In genomic region chr5:113506065-113506464, GRCm38 (mm10) we compare ENCODE assay signal across 24 mouse cellular contexts. TPM values are rescaled to one million over a fixed set of nuclear protein-coding genes. Genes with fewer than 3 reads are reported as not detected.
DNase-seq lines count a peak whose midpoint lies in the region; ATAC-seq and TF ChIP-seq lines count a peak whose summit lies in the region.
"Had no signal": no experiment of that assay in that cellular context is flagged by ENCODE, and none has a peak within 500 bp of the region (broad histone marks: within the 10 kb centered on the region; RNA-seq: fewer than 3 reads in every experiment).

No protein-coding gene starts in this region.

- H3K4me3 ChIP-seq in hindbrain, embryonic 10.5 days, result no peak overlapping the region
- H3K4me3 ChIP-seq in hindbrain, embryonic 14.5 days (replicated peaks; ENCODE audit: low read length), result no peak overlapping the region
- H3K4me3 ChIP-seq in midbrain, embryonic 12.5 days, result no peak overlapping the region
- H3K4me3 ChIP-seq in midbrain, postnatal 0 days (ENCODE audit: low read depth, low read length), result no peak overlapping the region
- no peak overlapping the region for H3K4me3 ChIP-seq in embryonic facial prominence, embryonic 10.5 days
- H3K4me3 ChIP-seq: forebrain, embryonic 10.5 days; heart, adult 2 months; heart, embryonic 13.5 days; left cerebral cortex, adult 2 months; limb, embryonic 15.5 days had no signal

- no peak for DNase-seq in hindbrain, embryonic 10.5 days (ENCODE audit: low spot score)
- no peak for DNase-seq in hindbrain, embryonic 14.5 days (ENCODE audit: low spot score)
- DNase-seq in midbrain, postnatal 0 days (ENCODE audit: low spot score), result no peak
- no peak for DNase-seq in embryonic facial prominence, embryonic 10.5 days (ENCODE audit: low spot score)
- no peak for DNase-seq in retina, embryonic 14.5 days (ENCODE audit: low spot score)
- no peak for DNase-seq in retina, postnatal 1 day
- DNase-seq: adrenal gland, postnatal 10 days; cerebellum, adult 8-10 months; gastrocnemius, postnatal 36 days; heart, adult 2 months; heart, postnatal 14 days; kidney, adult 18-20 months; kidney, postnatal 4 days; layer of hippocampus, adult 9-11 months; left cerebral cortex, postnatal 4 days; lung, embryonic 14.5 days; thymus, adult 2 months had no signal

- H3K36me3 ChIP-seq in hindbrain, embryonic 10.5 days, result no peaks in the 10 kb centered on the region
- H3K36me3 ChIP-seq in hindbrain, embryonic 14.5 days (replicated peaks; ENCODE audit: control insufficient read depth, insufficient read depth), result no peaks in the 10 kb centered on the region
- H3K36me3 ChIP-seq in midbrain, embryonic 12.5 days, result no peaks in the 10 kb centered on the region
- 0 out of 2 replicates have a peak, but pooled peaks cover 3% of the 10 kb centered on the region for H3K36me3 ChIP-seq in midbrain, postnatal 0 days (ENCODE audit: insufficient read depth, low read length)
- no peaks in the 10 kb centered on the region for H3K36me3 ChIP-seq in embryonic facial prominence, embryonic 10.5 days (replicated peaks)
- H3K36me3 ChIP-seq: forebrain, embryonic 10.5 days; heart, embryonic 13.5 days; limb, embryonic 15.5 days had no signal

- peaks cover 89% of the 10 kb centered on the region for H3K4me1 ChIP-seq in hindbrain, embryonic 10.5 days (replicated peaks)
- peaks cover 30% of the 10 kb centered on the region for H3K4me1 ChIP-seq in hindbrain, embryonic 14.5 days (replicated peaks; ENCODE audit: control insufficient read depth, insufficient read depth, low read length)
- H3K4me1 ChIP-seq in midbrain, embryonic 12.5 days, result peaks cover 47% of the 10 kb centered on the region
- H3K4me1 ChIP-seq in midbrain, postnatal 0 days (ENCODE audit: insufficient read depth, low read length), result peaks cover 12% of the 10 kb centered on the region
- peaks cover 66% of the 10 kb centered on the region for H3K4me1 ChIP-seq in embryonic facial prominence, embryonic 10.5 days

- H3K27me3 ChIP-seq in hindbrain, embryonic 10.5 days (ENCODE audit: insufficient read depth, poor library complexity, severe bottlenecking), result peaks cover 2% of the 10 kb centered on the region; the same call in 1 of the 2 replicates
- no peaks in the 10 kb centered on the region for H3K27me3 ChIP-seq in hindbrain, embryonic 14.5 days (ENCODE audit: control insufficient read depth, insufficient read depth, low read length)
- peaks cover 4% of the 10 kb centered on the region; the same call in 1 of the 2 replicates for H3K27me3 ChIP-seq in midbrain, embryonic 12.5 days
- H3K27me3 ChIP-seq in midbrain, postnatal 0 days (ENCODE audit: insufficient read depth, low read length), result no peaks in the 10 kb centered on the region
- H3K27me3 ChIP-seq in embryonic facial prominence, embryonic 10.5 days (replicated peaks; ENCODE audit: low read depth, poor library complexity, severe bottlenecking), result peaks cover 20% of the 10 kb centered on the region
- H3K27me3 ChIP-seq: limb, embryonic 15.5 days had no signal

- TF ChIP-seq CTCF in midbrain, postnatal 0 days (IDR thresholded peaks at IDR 0.05), result no peak

- WGBS in hindbrain, embryonic 10.5 days, result 72% methylated on average over 6 of the region's 6 CpGs
- WGBS in hindbrain, embryonic 14.5 days, result 82% methylated on average over 6 of the region's 6 CpGs
- WGBS in midbrain, embryonic 12.5 days, result 81% methylated on average over 6 of the region's 6 CpGs
- 82% methylated on average over 6 of the region's 6 CpGs for WGBS in midbrain, postnatal 0 days
- 61% methylated on average over 6 of the region's 6 CpGs for WGBS in embryonic facial prominence, embryonic 10.5 days

- no peak overlapping the region for H3K9ac ChIP-seq in hindbrain, embryonic 14.5 days
- no peak overlapping the region for H3K9ac ChIP-seq in midbrain, embryonic 12.5 days (replicated peaks)
- H3K9ac ChIP-seq in midbrain, postnatal 0 days (replicated peaks; ENCODE audit: low read length, poor library complexity, severe bottlenecking), result no peak overlapping the region
- H3K9ac ChIP-seq: limb, embryonic 15.5 days; liver, embryonic 14.5 days; lung, embryonic 14.5 days had no signal

- H3K27ac ChIP-seq in hindbrain, embryonic 10.5 days, result peak overlapping the region; percentile 88
- no peak overlapping the region for H3K27ac ChIP-seq in hindbrain, embryonic 14.5 days
- H3K27ac ChIP-seq in midbrain, embryonic 12.5 days (replicated peaks), result peak overlapping the region; percentile 90
- no peak overlapping the region for H3K27ac ChIP-seq in midbrain, postnatal 0 days (ENCODE audit: low read depth, low read length)
- H3K27ac ChIP-seq in embryonic facial prominence, embryonic 10.5 days (replicated peaks), result peak overlapping the region; percentile 80; the same call in 1 of the 2 replicates
- H3K27ac ChIP-seq: heart, adult 2 months; heart, embryonic 13.5 days; left cerebral cortex, adult 2 months; limb, embryonic 15.5 days; liver, embryonic 14.5 days had no signal

- H3K4me2 ChIP-seq in hindbrain, embryonic 14.5 days (replicated peaks), result no peak overlapping the region
- no peak overlapping the region for H3K4me2 ChIP-seq in midbrain, embryonic 12.5 days (replicated peaks)
- no peak overlapping the region for H3K4me2 ChIP-seq in midbrain, postnatal 0 days (ENCODE audit: low read depth, low read length, poor library complexity, severe bottlenecking)
- H3K4me2 ChIP-seq: heart, embryonic 13.5 days; limb, embryonic 15.5 days; lung, embryonic 14.5 days had no signal

- no peak for ATAC-seq in hindbrain, embryonic 14.5 days (ENCODE audit: low FRiP score)
- no peak for ATAC-seq in midbrain, embryonic 12.5 days (ENCODE audit: low FRiP score, low read depth)
- ATAC-seq in midbrain, postnatal 0 days (ENCODE audit: low FRiP score), result no peak
- ATAC-seq: inflammation-experienced regulatory T-cells, adult 6 months had no signal

- H3K9me3 ChIP-seq in hindbrain, embryonic 10.5 days, result no peaks in the 10 kb centered on the region
- H3K9me3 ChIP-seq in hindbrain, embryonic 14.5 days (ENCODE audit: control insufficient read depth, low read length), result no peaks in the 10 kb centered on the region
- no peaks in the 10 kb centered on the region for H3K9me3 ChIP-seq in midbrain, embryonic 12.5 days
- H3K9me3 ChIP-seq in midbrain, postnatal 0 days (ENCODE audit: low read length), result no peaks in the 10 kb centered on the region
- H3K9me3 ChIP-seq in embryonic facial prominence, embryonic 10.5 days, result no peaks in the 10 kb centered on the region
- H3K9me3 ChIP-seq: forebrain, embryonic 10.5 days; heart, embryonic 13.5 days; limb, embryonic 15.5 days had no signal

RNA-seq across cellular contexts. Expression of gene Wscd2, which starts 15.9 kb away (rescaled TPM):
- 13.1 and 14.5 TPM in 2 replicates for polyA plus RNA-seq in hindbrain, embryonic 10.5 days (2016; fragmentation: Nextera tagmentation; extraction: Ambion mirVana)
- 13.6 and 13.7 TPM in 2 replicates for polyA plus RNA-seq in hindbrain, embryonic 14.5 days (2014; fragmentation: Nextera tagmentation; extraction: Ambion mirVana)
- polyA plus RNA-seq in midbrain, embryonic 12.5 days (2016; fragmentation: Nextera tagmentation; extraction: Ambion mirVana), result 14.2 and 16.0 TPM in 2 replicates
- total RNA-seq in midbrain, postnatal 0 days (2014; rRNA removed), result 26.4 and 28.8 TPM in 2 replicates
- polyA plus RNA-seq in midbrain, postnatal 0 days (2015; fragmentation: Nextera tagmentation; extraction: Ambion mirVana), result 11.7 and 13.2 TPM in 2 replicates
- polyA plus RNA-seq in embryonic facial prominence, embryonic 10.5 days (2016; fragmentation: Nextera tagmentation; extraction: Ambion mirVana), result 4.2 and 5.4 TPM in 2 replicates

Comparison
In these comparisons a context has a peak if more than half of its experiments do, and no peak if none do; other contexts are left out.
1. H3K27ac ChIP-seq: peak in hindbrain, embryonic 10.5 days (single experiment), midbrain, embryonic 12.5 days (single experiment) and embryonic facial prominence, embryonic 10.5 days (single experiment); none in hindbrain, embryonic 14.5 days (single experiment) and midbrain, postnatal 0 days (single experiment).